Mouse (Mus musculus): ENCODE measurements around the gene Satl1. TPM values are rescaled to one million over a fixed set of nuclear protein-coding genes. Genes with fewer than 3 reads are reported as not detected.
"Not testable (repeated sequence)": the region's sequence is repeated elsewhere in the genome, so short reads cannot be mapped to it uniquely, and the experiment has no call there.

Gene Satl1
- polyA plus RNA-seq (2016; fragmentation: Nextera tagmentation; extraction: Ambion mirVana) = 0.25 TPM in 1 of 2 replicates, not detected in the other

DNA sequence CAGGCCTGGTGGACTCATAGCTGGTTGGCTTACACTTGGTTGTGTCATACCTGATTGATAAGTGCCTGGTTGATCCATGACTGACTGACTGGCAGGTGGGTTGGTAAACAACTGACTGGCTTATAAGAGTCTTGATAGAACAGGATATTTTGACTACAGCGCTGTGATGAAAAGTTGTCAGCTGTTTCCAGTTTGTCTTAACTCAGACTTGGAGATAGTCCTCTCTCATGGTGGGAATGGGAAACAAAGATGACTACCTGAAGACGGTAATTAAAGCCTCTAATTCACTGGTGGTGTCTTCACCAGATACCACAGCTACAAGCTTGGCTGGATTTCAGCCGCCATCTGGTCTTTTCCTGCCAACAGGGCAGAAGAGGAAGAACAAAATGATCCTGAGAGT, at the start of gene Satl1:
Gene Satl1, minus strand, starts transcription at position 101 of the 400 bp plus-strand sequence.
- 89% methylated on average over 3 of the region's 3 CpGs for WGBS
- H3K27me3 ChIP-seq = no peaks in the 10 kb centered on the region
- no peaks in the 10 kb centered on the region for H3K4me1 ChIP-seq
- no peaks in the 10 kb centered on the region for H3K9me3 ChIP-seq
- H3K9ac ChIP-seq = no peak within 1 kb of the TSS
- no peak for ATAC-seq (ENCODE audit: insufficient number of reproducible peaks, insufficient read depth, low FRiP score, low TSS enrichment)
- no peak within 1 kb of the TSS for H3K4me3 ChIP-seq
- no peak within 1 kb of the TSS for H3K4me2 ChIP-seq (replicated peaks)
- H3K36me3 ChIP-seq = no peaks in the 10 kb centered on the region
- H3K27ac ChIP-seq = no peak within 1 kb of the TSS

GRCm38 (mm10) chrX:112438064-112438463, 31.5 kb upstream of the Satl1 start:
- Histone ChIP-seq H3K9me3 (no peaks in the 10 kb centered on the region), H3K9ac (no peak overlapping the region), H3K27me3 (no peaks in the 10 kb centered on the region), H3K4me3 (no peak overlapping the region), H3K36me3 (no peaks in the 10 kb centered on the region), H3K4me2 (replicated peaks) (no peak overlapping the region), H3K27ac (no peak overlapping the region), H3K4me1 (no peaks in the 10 kb centered on the region)
- ATAC-seq (ENCODE audit: insufficient number of reproducible peaks, insufficient read depth, low FRiP score, low TSS enrichment) = no peak
- 90% methylated on average over 2 of the region's 2 CpGs for whole genome bisulfite sequencing

- Histone ChIP-seq H3K9me3 (no peaks in the 10 kb centered on the region), H3K4me2 (replicated peaks) (no peak overlapping the region), H3K27ac (no peak overlapping the region), H3K27me3 (no peaks in the 10 kb centered on the region), H3K4me3 (no peak overlapping the region), H3K36me3 (no peaks in the 10 kb centered on the region), H3K4me1 (no peaks in the 10 kb centered on the region), H3K9ac (no peak overlapping the region)
- WGBS = 84% methylated on average over 1 of the region's 1 CpGs
- ATAC-seq (ENCODE audit: insufficient number of reproducible peaks, insufficient read depth, low FRiP score, low TSS enrichment) = no peak
Measured at GRCm38 (mm10) chrX:112437580-112437979, 31.0 kb upstream of the Satl1 start.

DNA sequence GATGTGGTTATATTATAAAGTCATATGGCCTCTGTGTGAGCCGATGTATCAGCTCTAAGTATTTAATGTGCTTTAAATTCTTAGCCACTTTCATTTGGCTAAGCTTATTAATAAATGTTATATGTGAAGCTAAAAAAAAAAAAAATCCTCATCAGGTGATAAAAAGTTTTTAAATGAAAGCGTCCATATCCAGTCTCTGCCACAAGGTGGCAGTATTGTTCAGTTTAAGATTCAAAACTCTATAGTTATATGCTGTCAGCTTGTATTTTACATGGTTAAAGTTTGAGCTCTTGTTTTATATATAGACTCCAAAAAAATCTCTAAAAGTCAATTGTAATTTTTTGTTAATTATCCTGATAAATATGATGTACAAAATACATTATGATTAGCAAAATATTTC, 16.4 kb upstream of the Satl1 start:
- not testable (repeated sequence) for H3K36me3 ChIP-seq; H3K9ac ChIP-seq; H3K4me3 ChIP-seq; H3K27ac ChIP-seq; ATAC-seq (ENCODE audit: insufficient number of reproducible peaks, insufficient read depth, low FRiP score, low TSS enrichment); H3K9me3 ChIP-seq; H3K4me1 ChIP-seq; H3K4me2 ChIP-seq (replicated peaks); H3K27me3 ChIP-seq
- 52% methylated on average over 2 of the region's 2 CpGs for WGBS

GRCm38 (mm10) chrX:112412309-112412708, 5.7 kb upstream of the Satl1 start:
- Histone ChIP-seq H3K4me2 (replicated peaks) (no peak overlapping the region), H3K4me1 (no peaks in the 10 kb centered on the region), H3K9me3 (no peaks in the 10 kb centered on the region), H3K27ac (no peak overlapping the region), H3K27me3 (no peaks in the 10 kb centered on the region), H3K4me3 (no peak overlapping the region), H3K36me3 (no peaks in the 10 kb centered on the region), H3K9ac (no peak overlapping the region)
- WGBS = 73% methylated on average over 2 of the region's 2 CpGs
- no peak for ATAC-seq (ENCODE audit: insufficient number of reproducible peaks, insufficient read depth, low FRiP score, low TSS enrichment)

DNA sequence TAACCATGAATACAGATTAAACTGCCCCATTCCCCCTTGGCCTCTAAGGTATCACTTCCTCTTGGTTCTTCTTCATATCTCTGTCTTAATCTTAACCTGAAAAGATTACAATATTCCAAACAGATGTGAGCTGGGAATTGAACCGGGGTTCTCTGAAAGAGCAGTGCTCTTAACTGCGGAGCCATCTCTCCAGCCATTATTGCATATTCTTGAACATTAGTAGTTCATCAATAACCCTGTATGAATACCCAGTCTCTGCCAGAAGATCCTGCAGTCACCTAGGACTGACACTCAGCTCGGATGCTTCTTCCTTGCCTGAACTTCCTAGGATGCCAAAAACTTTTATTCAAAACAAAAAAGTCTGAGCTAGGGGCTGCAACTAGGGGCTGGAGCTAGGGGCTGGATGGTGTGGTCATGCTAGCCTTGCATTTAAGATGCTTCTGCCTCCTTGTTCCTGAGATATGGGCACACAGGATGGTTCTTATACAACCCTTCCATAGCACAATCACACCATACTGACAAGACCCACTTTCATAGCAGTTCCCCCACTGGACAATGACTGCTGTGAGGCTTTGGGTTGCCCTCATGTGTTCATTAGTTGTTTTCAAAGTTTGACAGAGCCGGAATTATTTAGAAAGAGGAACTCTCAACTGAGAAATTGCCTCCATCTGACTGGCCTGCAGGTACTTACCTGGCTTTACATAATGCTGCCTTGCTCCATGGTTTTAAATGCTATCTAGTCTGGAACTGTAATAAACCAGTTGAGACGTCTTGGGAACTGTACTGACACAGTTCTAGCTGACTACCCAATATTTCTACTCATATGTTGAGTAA, 35.8 kb downstream of the Satl1 start:
- H3K27me3 ChIP-seq; H3K9ac ChIP-seq; H3K27ac ChIP-seq; H3K4me1 ChIP-seq; H3K4me2 ChIP-seq (replicated peaks); H3K4me3 ChIP-seq; H3K9me3 ChIP-seq; H3K36me3 ChIP-seq: not testable (repeated sequence)
- WGBS = 85% methylated on average over 5 of the region's 5 CpGs
- peak; percentile 100 for ATAC-seq (ENCODE audit: insufficient number of reproducible peaks, insufficient read depth, low FRiP score, low TSS enrichment)

DNA sequence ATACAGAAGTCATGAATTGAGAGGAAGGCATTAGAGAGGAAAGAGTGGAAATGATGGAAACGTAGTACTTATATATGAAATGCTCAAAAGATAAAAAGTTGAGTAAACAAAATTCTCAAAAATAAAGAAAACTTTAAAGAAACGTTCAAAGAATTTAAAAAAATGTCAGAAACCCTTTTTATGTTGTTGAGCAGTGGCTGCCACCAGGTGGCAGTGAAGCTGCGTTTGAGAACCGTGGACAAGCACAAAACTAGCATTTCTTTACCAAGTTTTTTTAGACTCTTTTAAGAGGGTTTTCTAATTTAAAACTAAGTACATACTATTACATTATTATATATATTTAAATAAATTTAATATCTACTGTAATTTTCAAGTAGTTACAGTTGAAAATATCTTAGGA, 38.2 kb downstream of the Satl1 start:
- 40% methylated on average over 4 of the region's 4 CpGs for WGBS
- no peaks in the 10 kb centered on the region for H3K4me1 ChIP-seq
- no peak overlapping the region for H3K4me2 ChIP-seq (replicated peaks)
- no peak overlapping the region for H3K4me3 ChIP-seq
- ATAC-seq (ENCODE audit: insufficient number of reproducible peaks, insufficient read depth, low FRiP score, low TSS enrichment) = no peak
- H3K27ac ChIP-seq = no peak overlapping the region
- no peaks in the 10 kb centered on the region for H3K36me3 ChIP-seq
- no peak overlapping the region for H3K9ac ChIP-seq
- H3K27me3 ChIP-seq = no peaks in the 10 kb centered on the region
- peaks cover 7% of the 10 kb centered on the region for H3K9me3 ChIP-seq

GRCm38 (mm10) chrX:112348395-112348791, 58.2 kb downstream of the Satl1 start:
- no peaks in the 10 kb centered on the region for H3K27me3 ChIP-seq
- no peak overlapping the region for H3K27ac ChIP-seq
- H3K4me1 ChIP-seq = no peaks in the 10 kb centered on the region
- no peak overlapping the region for H3K4me2 ChIP-seq (replicated peaks)
- H3K4me3 ChIP-seq = no peak overlapping the region
- H3K9ac ChIP-seq = no peak overlapping the region
- 49% methylated on average over 3 of the region's 3 CpGs for WGBS
- peaks cover 3% of the 10 kb centered on the region; the same call in 1 of the 2 replicates for H3K9me3 ChIP-seq
- H3K36me3 ChIP-seq = no peaks in the 10 kb centered on the region
- ATAC-seq (ENCODE audit: insufficient number of reproducible peaks, insufficient read depth, low FRiP score, low TSS enrichment) = no peak

DNA sequence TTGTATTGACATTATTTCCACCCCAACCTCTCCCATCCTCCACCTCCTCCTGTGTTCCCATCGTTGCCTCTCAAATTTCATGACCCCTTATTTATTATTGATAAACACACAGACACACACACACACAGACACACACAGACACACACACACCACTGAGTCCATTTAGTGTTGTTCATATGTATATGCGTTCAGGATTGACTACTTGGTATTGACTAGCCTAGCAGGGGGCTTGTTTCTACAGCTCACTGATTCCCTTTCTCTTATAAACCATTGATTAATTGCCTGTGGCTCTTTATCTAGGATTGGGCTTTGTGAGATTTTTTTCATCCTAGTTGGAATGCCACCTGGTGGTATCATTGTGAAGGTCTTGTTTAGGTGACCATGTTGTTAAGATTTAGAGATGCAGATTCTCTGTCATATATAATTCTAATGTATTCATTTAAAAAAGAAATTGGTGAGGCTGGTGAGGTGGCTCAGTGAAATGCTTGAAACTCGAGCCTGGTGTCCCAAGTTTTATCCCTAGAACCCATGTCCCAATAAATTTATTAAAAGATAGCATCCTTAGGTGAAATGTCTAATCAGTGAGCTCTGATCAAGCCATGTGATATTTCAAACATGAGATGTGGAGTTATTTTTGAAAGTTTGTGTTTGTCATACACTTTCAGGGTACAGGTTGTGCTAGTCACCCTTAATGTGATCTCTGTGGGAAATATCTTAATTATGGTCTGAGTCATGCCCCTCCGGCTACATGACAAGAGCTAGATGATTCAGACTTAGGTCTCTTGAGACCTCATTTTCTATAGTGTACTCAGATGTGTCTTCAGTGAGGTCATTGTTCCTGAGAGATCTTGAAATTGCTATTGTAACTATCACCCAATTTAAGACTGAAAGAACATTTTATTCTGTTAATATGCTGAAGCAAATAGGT, 58.8 kb downstream of the Satl1 start:
- H3K27me3 ChIP-seq = no peaks in the 10 kb centered on the region
- WGBS = 68% methylated on average over 4 of the region's 4 CpGs
- no peak overlapping the region for H3K27ac ChIP-seq
- H3K36me3 ChIP-seq = no peaks in the 10 kb centered on the region
- no peak for ATAC-seq (ENCODE audit: insufficient number of reproducible peaks, insufficient read depth, low FRiP score, low TSS enrichment)
- H3K4me2 ChIP-seq (replicated peaks) = no peak overlapping the region
- H3K4me1 ChIP-seq = no peaks in the 10 kb centered on the region
- H3K9me3 ChIP-seq = peaks cover 3% of the 10 kb centered on the region; the same call in 1 of the 2 replicates
- no peak overlapping the region for H3K9ac ChIP-seq
- no peak overlapping the region for H3K4me3 ChIP-seq

- Histone ChIP-seq H3K36me3 (no peaks in the 10 kb centered on the region), H3K4me3 (no peak overlapping the region), H3K4me1 (no peaks in the 10 kb centered on the region), H3K4me2 (replicated peaks) (no peak overlapping the region), H3K9ac (no peak overlapping the region), H3K27me3 (no peaks in the 10 kb centered on the region), H3K27ac (no peak overlapping the region), H3K9me3 (no peaks in the 10 kb centered on the region)
- 84% methylated on average over 3 of the region's 3 CpGs for WGBS
- ATAC-seq (ENCODE audit: insufficient number of reproducible peaks, insufficient read depth, low FRiP score, low TSS enrichment) = no peak
Measured at GRCm38 (mm10) chrX:112339486-112339885, 67.1 kb downstream of the Satl1 start.

Measured in embryonic facial prominence, embryonic 12.5 days (tissue).